Mouse (Mus musculus) midbrain, embryonic 13.5 days (tissue): Measurements from ENCODE around the gene Sema7a. TPM values are rescaled to one million over a fixed set of nuclear protein-coding genes. Genes with fewer than 3 reads are reported as not detected.

ENCODE experiments used
- ATAC-seq: fragments of 200-750 bp; cut with Nextera tagmentation; 2 replicates; pipeline ENCODE4 v1.8.0; 2017; ENCODE audit warnings: mild to moderate bottlenecking, moderate TSS enrichment, moderate library complexity
- H3K27ac ChIP-seq: fragments of 300-500 bp; sonication (generic); 2 replicates; pipeline ENCODE4 v1.5.1; 2015; ENCODE audit warnings: inconsistent platforms, mild to moderate bottlenecking, moderate library complexity
- H3K27me3 ChIP-seq: fragments of 300-500 bp; sonication (generic); 2 replicates; pipeline ENCODE4 v1.6.1; 2015; ENCODE audit warnings: mild to moderate bottlenecking, inconsistent platforms
- H3K36me3 ChIP-seq: fragments of 300-500 bp; sonication (generic); 2 replicates; pipeline ENCODE4 v1.6.1; 2015; ENCODE audit warnings: mild to moderate bottlenecking, inconsistent platforms
- H3K4me1 ChIP-seq: fragments of 300-500 bp; sonication (generic); replicated peaks from 2 replicates; pipeline ENCODE4 v1.6.1; 2015; ENCODE audit warnings: inconsistent platforms
- H3K4me2 ChIP-seq: fragments of 300-500 bp; sonication (generic); replicated peaks from 2 replicates; pipeline ENCODE4 v1.6.1; 2015; ENCODE audit warnings: moderate library complexity, mild to moderate bottlenecking, inconsistent platforms
- H3K4me3 ChIP-seq: fragments of 300-500 bp; sonication (generic); replicated peaks from 2 replicates; pipeline ENCODE4 v1.5.1; 2015; ENCODE audit warnings: mild to moderate bottlenecking, inconsistent platforms
- H3K9ac ChIP-seq: fragments of 300-500 bp; sonication (generic); replicated peaks from 2 replicates; pipeline ENCODE4 v1.6.1; 2015; ENCODE audit warnings: mild to moderate bottlenecking, inconsistent platforms
- H3K9me3 ChIP-seq: fragments of 300-500 bp; sonication (generic); 2 replicates; pipeline ENCODE4 v1.6.1; 2016; ENCODE audit warnings: mild to moderate bottlenecking, inconsistent platforms
- WGBS: fragments of 180-500 bp; shearing (Covaris S2); methylation state at CpG from one replicate; pipeline ENCODE4 v1.1.7; 2015; 5-methylcytosine and 5-hydroxymethylcytosine counted together
- polyA plus RNA-seq: library from polyadenylated mRNA; unstranded; fragments of >200 nt; fragmentation: Nextera tagmentation; extraction: Ambion mirVana; gene quantifications from 2 replicates; pipeline ENCODE4 v1.2.1, GENCODE M21; 2015

Sema7a gene
- polyA plus RNA-seq, 1 experiment from 2014 or later: 2.7 TPM

- H3K9ac ChIP-seq: no peak overlapping the region
- H3K4me3 ChIP-seq: no peak overlapping the region
- no peak overlapping the region for H3K4me2 ChIP-seq
- no peak overlapping the region for H3K27ac ChIP-seq
- H3K4me1 ChIP-seq: no peaks in the 10 kb centered on the region
- WGBS: 81% methylated on average over 5 of the region's 5 CpGs
- no peaks in the 10 kb centered on the region for H3K27me3 ChIP-seq
- ATAC-seq: no peak
- no peaks in the 10 kb centered on the region for H3K9me3 ChIP-seq
- no peaks in the 10 kb centered on the region for H3K36me3 ChIP-seq
Observed at GRCm38 (mm10) chr9:57974221-57974620, 34.3 kb downstream of the Sema7a start.

GRCm38 (mm10) chr9:57975200-57975821 lies 35.4 kb downstream of the Sema7a start:
- 92% methylated on average over 5 of the region's 5 CpGs for WGBS
- ATAC-seq: no peak

GRCm38 (mm10) chr9:57978025-57978424 lies 38.1 kb downstream of the Sema7a start:
- H3K4me1 ChIP-seq: no peaks in the 10 kb centered on the region
- no peaks in the 10 kb centered on the region for H3K36me3 ChIP-seq
- H3K27me3 ChIP-seq: no peaks in the 10 kb centered on the region
- no peaks in the 10 kb centered on the region for H3K9me3 ChIP-seq
- WGBS: 88% methylated on average over 6 of the region's 6 CpGs
- no peak overlapping the region for H3K9ac ChIP-seq
- no peak overlapping the region for H3K4me3 ChIP-seq
- H3K27ac ChIP-seq: no peak overlapping the region
- H3K4me2 ChIP-seq: no peak overlapping the region
- no peak for ATAC-seq

More at GRCm38 (mm10) chr9:57975200-57975821, 35.4 kb downstream of the Sema7a start:
- no peak overlapping the region for H3K27ac ChIP-seq
- no peaks in the 10 kb centered on the region for H3K9me3 ChIP-seq
- H3K9ac ChIP-seq: no peak overlapping the region
- no peaks in the 10 kb centered on the region for H3K27me3 ChIP-seq
- no peaks in the 10 kb centered on the region for H3K4me1 ChIP-seq
- H3K36me3 ChIP-seq: no peaks in the 10 kb centered on the region
- no peak overlapping the region for H3K4me3 ChIP-seq
- no peak overlapping the region for H3K4me2 ChIP-seq

- WGBS: 85% methylated on average over 3 of the region's 3 CpGs
- Histone ChIP-seq H3K9ac (no peak overlapping the region), H3K27me3 (no peaks in the 10 kb centered on the region), H3K9me3 (no peaks in the 10 kb centered on the region), H3K4me3 (no peak overlapping the region), H3K4me1 (no peaks in the 10 kb centered on the region), H3K4me2 (no peak overlapping the region), H3K27ac (no peak overlapping the region), H3K36me3 (no peaks in the 10 kb centered on the region)
- no peak for ATAC-seq
Observed at GRCm38 (mm10) chr9:57978858-57979257, 38.9 kb downstream of the Sema7a start.

GRCm38 (mm10) chr9:57980570-57980969 lies 40.7 kb downstream of the Sema7a start:
- Histone ChIP-seq H3K4me2 (no peak overlapping the region), H3K27me3 (no peaks in the 10 kb centered on the region), H3K36me3 (no peaks in the 10 kb centered on the region), H3K4me1 (no peaks in the 10 kb centered on the region), H3K9me3 (no peaks in the 10 kb centered on the region), H3K4me3 (no peak overlapping the region), H3K27ac (no peak overlapping the region), H3K9ac (no peak overlapping the region)
- no peak for ATAC-seq
- WGBS: 89% methylated on average over 10 of the region's 10 CpGs

DNA sequence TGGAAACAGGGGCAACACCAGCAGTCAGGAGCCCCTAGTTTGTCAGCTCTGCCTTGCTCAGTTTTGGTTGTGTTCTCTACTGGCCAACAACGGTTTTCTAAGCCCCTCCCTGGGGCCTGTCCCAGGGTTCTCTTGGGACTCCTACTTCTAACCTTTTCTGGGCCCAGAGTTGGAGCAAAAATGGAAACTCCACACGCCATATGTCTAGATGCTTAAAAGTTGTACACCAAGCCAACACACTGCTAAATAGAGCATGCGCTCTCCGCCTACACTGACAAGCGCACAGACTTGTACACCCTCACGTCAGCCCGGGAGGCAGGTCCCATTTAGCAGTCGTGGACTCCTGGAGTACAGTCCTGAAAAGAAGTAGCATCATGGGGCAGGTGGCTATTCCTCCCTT lies 45.4 kb downstream of the Sema7a start:
- Histone ChIP-seq H3K4me3 (no peak overlapping the region), H3K9ac (no peak overlapping the region), H3K36me3 (no peaks in the 10 kb centered on the region), H3K27ac (no peak overlapping the region), H3K9me3 (no peaks in the 10 kb centered on the region), H3K27me3 (no peaks in the 10 kb centered on the region; the same call in 1 of the 2 replicates), H3K4me2 (no peak overlapping the region), H3K4me1 (no peaks in the 10 kb centered on the region)
- ATAC-seq: no peak
- 94% methylated on average over 8 of the region's 8 CpGs for WGBS

GRCm38 (mm10) chr9:57986293-57986692 lies 46.4 kb downstream of the Sema7a start:
- no peak overlapping the region for H3K4me2 ChIP-seq
- no peaks in the 10 kb centered on the region for H3K4me1 ChIP-seq
- no peak overlapping the region for H3K27ac ChIP-seq
- no peaks in the 10 kb centered on the region for H3K9me3 ChIP-seq
- H3K4me3 ChIP-seq: no peak overlapping the region
- no peak for ATAC-seq
- WGBS: 81% methylated on average over 7 of the region's 7 CpGs
- H3K27me3 ChIP-seq: no peaks in the 10 kb centered on the region; the same call in 1 of the 2 replicates
- H3K9ac ChIP-seq: no peak overlapping the region
- no peaks in the 10 kb centered on the region for H3K36me3 ChIP-seq

DNA sequence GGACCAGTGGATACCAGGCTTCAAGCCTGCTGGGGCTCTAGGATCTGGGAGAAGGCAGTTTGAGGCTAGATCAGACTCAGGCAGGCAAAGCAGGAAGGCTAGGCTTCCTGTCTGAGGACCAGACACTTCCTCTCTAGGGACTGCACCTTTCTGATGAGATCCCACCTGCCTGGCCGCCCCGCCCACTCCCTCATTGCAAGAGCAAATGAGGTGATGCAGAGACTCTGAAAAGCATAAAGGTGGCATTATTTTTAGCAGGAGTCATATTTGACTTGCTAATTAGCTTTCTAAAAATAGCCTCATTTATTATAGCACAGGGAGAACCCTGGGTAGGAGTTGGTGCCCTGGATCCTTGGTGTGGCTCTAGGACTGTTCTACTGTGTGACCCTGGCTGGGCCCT lies 48.2 kb downstream of the Sema7a start:
- ATAC-seq: no peak
- 95% methylated on average over 2 of the region's 2 CpGs for WGBS
- Histone ChIP-seq H3K36me3 (no peaks in the 10 kb centered on the region), H3K27ac (no peak overlapping the region), H3K27me3 (no peaks in the 10 kb centered on the region; the same call in 1 of the 2 replicates), H3K4me1 (peaks cover 4% of the 10 kb centered on the region; the same call in 1 of the 2 replicates), H3K4me2 (no peak overlapping the region), H3K4me3 (no peak overlapping the region), H3K9ac (no peak overlapping the region; the same call in 1 of the 2 replicates), H3K9me3 (no peaks in the 10 kb centered on the region)

DNA sequence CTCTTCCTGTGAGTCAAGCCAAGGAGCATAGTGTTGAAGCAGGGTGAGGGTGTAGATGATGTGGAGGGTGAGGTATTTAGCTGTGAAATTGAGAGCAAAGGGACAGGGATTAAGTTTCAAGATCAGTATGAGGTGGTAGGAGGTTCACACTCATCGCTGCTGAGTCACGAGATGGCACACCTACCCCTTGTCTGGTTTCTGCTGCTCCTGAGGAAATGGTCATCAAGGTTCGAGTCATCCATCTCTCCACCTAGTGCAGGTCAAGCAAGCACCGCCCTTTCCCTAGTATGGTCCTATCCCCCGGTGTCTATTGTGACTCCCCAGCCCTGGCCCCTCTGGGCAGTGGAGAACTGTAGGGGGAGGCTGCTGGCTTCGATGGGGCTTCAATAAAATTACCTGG lies 49.4 kb downstream of the Sema7a start:
- Histone ChIP-seq H3K9me3 (no peaks in the 10 kb centered on the region), H3K4me2 (no peak overlapping the region), H3K36me3 (no peaks in the 10 kb centered on the region), H3K9ac (no peak overlapping the region), H3K27me3 (no peaks in the 10 kb centered on the region; the same call in 1 of the 2 replicates), H3K27ac (no peak overlapping the region), H3K4me3 (no peak overlapping the region), H3K4me1 (peaks cover 6% of the 10 kb centered on the region; the same call in 1 of the 2 replicates)
- WGBS: 88% methylated on average over 6 of the region's 6 CpGs
- ATAC-seq: no peak

DNA sequence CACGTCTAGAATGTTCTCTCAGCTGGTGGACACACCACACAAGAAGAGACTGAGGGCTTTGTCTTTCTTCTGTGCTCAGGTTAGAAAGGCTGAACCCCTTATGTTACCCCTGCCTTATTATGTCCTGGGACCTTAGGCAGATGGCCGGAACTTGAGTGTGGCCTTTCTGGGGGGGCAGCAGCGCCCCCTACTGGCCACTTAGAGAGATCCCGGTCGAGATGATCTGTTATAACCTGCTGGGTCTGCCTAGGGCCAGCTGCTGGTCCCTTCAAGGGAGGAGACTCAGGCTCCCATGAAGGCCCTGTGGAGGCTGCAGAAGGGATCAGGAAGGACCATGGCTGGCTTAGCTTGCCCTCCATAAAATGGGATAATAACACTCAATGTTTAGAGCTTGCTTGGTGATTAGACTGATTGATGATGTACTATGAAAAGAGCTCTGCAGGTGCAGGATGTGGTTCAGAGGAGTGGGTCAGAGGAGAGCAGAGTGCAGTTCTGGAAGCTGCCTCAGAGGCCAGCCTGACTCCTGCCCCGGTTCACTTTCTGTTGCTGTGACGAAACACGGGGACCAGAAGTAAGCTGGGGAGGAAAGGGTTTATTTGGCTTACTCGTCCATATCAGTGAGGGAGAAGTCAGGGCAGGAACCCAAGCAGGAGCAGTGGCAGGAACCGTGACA lies 50.7 kb downstream of the Sema7a start:
- no peak overlapping the region for H3K27ac ChIP-seq
- H3K9me3 ChIP-seq: no peaks in the 10 kb centered on the region
- WGBS: 45% methylated on average over 10 of the region's 10 CpGs
- H3K4me3 ChIP-seq: no peak overlapping the region
- no peak overlapping the region for H3K9ac ChIP-seq
- ATAC-seq: no peak
- no peak overlapping the region for H3K4me2 ChIP-seq
- H3K4me1 ChIP-seq: peaks cover 6% of the 10 kb centered on the region; the same call in 1 of the 2 replicates
- no peaks in the 10 kb centered on the region; the same call in 1 of the 2 replicates for H3K27me3 ChIP-seq
- H3K36me3 ChIP-seq: no peaks in the 10 kb centered on the region

- Histone ChIP-seq H3K4me2 (no peak overlapping the region), H3K36me3 (no peaks in the 10 kb centered on the region), H3K9me3 (no peaks in the 10 kb centered on the region), H3K4me1 (peaks cover 6% of the 10 kb centered on the region; the same call in 1 of the 2 replicates), H3K4me3 (no peak overlapping the region), H3K27ac (no peak overlapping the region), H3K9ac (no peak overlapping the region), H3K27me3 (peaks cover 12% of the 10 kb centered on the region)
- no peak for ATAC-seq
- WGBS: 83% methylated on average over 3 of the region's 3 CpGs
Observed at GRCm38 (mm10) chr9:57992060-57992459, 52.1 kb downstream of the Sema7a start.

DNA sequence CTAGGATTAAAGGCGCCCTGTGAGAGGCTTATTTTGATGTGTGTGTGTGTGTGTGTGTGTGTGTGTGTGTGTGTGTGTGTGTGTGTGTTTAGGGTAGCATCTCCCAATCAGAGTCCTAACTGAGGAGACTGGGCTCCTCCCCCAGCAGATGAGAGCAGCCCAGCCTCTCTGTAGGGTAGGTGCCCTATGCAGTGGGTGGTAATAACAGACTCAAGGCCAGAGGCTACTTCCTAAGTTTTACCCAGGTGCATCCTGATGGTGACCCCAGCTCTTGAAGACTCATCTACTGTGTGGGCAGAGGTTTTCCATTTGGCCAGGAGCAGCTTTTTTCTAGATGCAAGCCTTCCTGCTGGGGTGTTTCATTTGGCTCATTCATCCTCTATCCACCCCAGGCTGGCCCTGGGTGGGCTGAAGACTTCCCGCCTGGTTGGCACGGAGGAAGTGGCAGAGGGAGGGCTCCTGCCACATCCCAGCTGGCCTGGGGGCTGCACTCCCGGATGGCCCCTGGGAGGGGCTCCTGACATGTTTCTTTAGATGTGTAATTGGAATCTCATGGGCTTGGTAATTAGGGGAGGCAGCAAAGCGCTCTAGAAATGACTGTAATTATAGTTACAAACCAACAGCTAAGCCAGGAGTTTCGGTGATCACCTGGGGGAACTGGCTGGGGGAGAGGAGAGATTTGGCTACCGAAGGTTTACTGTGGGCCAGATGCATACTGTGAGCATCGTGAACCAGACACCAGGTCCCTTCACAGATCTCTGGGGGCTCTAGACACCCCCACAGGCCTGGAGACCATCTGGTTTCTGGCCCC lies 53.1 kb downstream of the Sema7a start:
- Histone ChIP-seq H3K27me3 (peaks cover 13% of the 10 kb centered on the region), H3K4me2 (no peak overlapping the region), H3K9me3 (no peaks in the 10 kb centered on the region), H3K4me3 (no peak overlapping the region), H3K36me3 (no peaks in the 10 kb centered on the region), H3K4me1 (peaks cover 13% of the 10 kb centered on the region), H3K9ac (0 out of 2 replicates have a peak overlapping the region, but pooled peaks have one; percentile 14), H3K27ac (no peak overlapping the region)
- 55% methylated on average over 8 of the region's 8 CpGs for WGBS
- no peak for ATAC-seq
